Mouse (Mus musculus) heart, adult 2 months (tissue): Measurements from ENCODE around the gene Tubb5.

Experiments used
- CTCF ChIP-seq: fragments of 200-600 bp; IDR thresholded peaks from 2 replicates; pipeline ENCODE4 v1.8.1; 2022; ENCODE audit warnings: antibody characterized with exemption, mild to moderate bottlenecking, moderate library complexity
- EP300 ChIP-seq: fragments of 200-500 bp; IDR thresholded peaks from 2 replicates; pipeline ENCODE4 v1.6.1; 2011; ENCODE audit warnings: low read depth, low read length, control low read depth; ENCODE audit not compliant: insufficient read depth

- TF ChIP-seq CTCF (peak; percentile 62), EP300 (no peak)
Observed at GRCm38 (mm10) chr17:35843514-35843913, 5.4 kb upstream of the Tubb5 start.
